Mouse (Mus musculus): ENCODE measurements at regions not wholly inside any gene's neighbourhood (a gene's known extent, or its start where the extent isn't known, plus 50 kb on each side); places are given as distances from the start of the nearest gene placed in this dataset.

GRCm38 (mm10) chr16:31598409-31598988, 64.7 kb upstream of the Dlg1 start:
- peak in 1 of 2 experiments; percentile 45 for DNase-seq (ENCODE audit: low spot score in 2 of 2)

GRCm38 (mm10) chr16:31598989-31599421, 64.2 kb upstream of the Dlg1 start:
- no peak for DNase-seq (ENCODE audit: low spot score in 2 of 2)

- no peak for DNase-seq (ENCODE audit: low spot score in 2 of 2)
Observed at GRCm38 (mm10) chr16:31601278-31601677, 62.0 kb upstream of the Dlg1 start.

GRCm38 (mm10) chr16:31603185-31603584, 60.1 kb upstream of the Dlg1 start:
- DNase-seq (ENCODE audit: low spot score in 2 of 2): no peak

GRCm38 (mm10) chr16:31606389-31607177, 56.7 kb upstream of the Dlg1 start:
- peak in 1 of 2 experiments; percentile 29 for DNase-seq (ENCODE audit: low spot score in 2 of 2)

GRCm38 (mm10) chr16:31608964-31609363, 54.3 kb upstream of the Dlg1 start:
- no peak for DNase-seq (ENCODE audit: low spot score in 2 of 2)

GRCm38 (mm10) chr16:31609394-31610172, 53.7 kb upstream of the Dlg1 start:
- DNase-seq (ENCODE audit: low spot score in 2 of 2): no peak
